Mouse (Mus musculus): ENCODE measurements around the gene Ltb. TPM values are rescaled to one million over a fixed set of nuclear protein-coding genes. Genes with fewer than 3 reads are reported as not detected.

Gene Ltb
- polyA plus RNA-seq, 1 experiment, result 0.05 TPM

DNA sequence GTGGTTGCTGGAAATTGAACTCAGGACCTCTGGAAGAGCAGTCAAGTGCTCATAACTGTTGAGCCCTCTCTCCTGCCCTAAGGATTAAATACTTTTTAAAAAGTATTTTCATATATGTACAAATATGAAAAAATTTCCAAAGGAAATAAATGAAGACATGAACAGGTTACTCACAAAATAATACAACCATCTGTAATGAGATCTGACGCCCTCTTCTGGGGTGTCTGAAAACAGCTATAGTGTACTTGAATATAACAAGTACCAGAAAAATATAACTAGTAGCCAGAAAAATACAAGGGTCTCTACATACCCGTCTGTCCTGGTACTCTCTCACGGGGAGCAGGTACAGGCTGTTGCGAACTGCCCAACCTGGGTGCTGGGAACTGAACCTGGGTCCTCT lies 30.4 kb downstream of the Ltb start:
- no peak overlapping the region for H3ac ChIP-seq (ENCODE audit: control insufficient read depth, insufficient read length)
- H3K36me3 ChIP-seq (ENCODE audit: control insufficient read depth, insufficient read depth), result peaks cover 11% of the 10 kb centered on the region
- no peak overlapping the region for H3K4me3 ChIP-seq
- no peaks in the 10 kb centered on the region for H3K79me2 ChIP-seq (ENCODE audit: control insufficient read depth, insufficient read depth)
- TF ChIP-seq REST (IDR thresholded peaks at IDR 0.05; ENCODE audit: insufficient read depth, insufficient read length) (no peak), MYOD1 (IDR thresholded peaks at IDR 0.05; ENCODE audit: control insufficient read depth in 1 of 3, insufficient read length in 2 of 3, low read depth in 2 of 3) (no peak), TCF3 (IDR thresholded peaks at IDR 0.05; ENCODE audit: insufficient read length, low read depth) (no peak)
- no peaks in the 10 kb centered on the region for H3K27me3 ChIP-seq (ENCODE audit: control insufficient read depth, insufficient read depth, insufficient read length)
- no peak overlapping the region for H3K4me2 ChIP-seq (ENCODE audit: low read depth)

DNA sequence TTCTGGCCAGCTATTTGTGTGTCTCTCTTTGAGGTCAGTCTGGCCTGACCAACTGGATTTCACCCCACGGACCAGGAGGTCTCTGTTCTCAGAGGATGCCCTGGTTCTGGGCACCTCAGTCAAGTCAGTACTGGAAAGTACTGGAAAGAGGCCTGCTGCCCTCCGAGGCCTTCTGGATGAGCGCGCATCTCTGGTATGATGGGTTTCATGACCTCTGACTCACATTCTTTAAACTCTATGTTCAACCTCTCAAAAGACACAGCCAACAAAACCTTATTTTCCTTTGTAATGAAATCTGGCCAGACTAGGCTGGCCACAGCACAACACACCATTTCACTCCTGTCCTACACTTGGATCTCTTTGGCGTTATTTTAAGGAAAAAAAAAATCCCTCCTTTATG lies 31.2 kb downstream of the Ltb start:
- Histone ChIP-seq H3K79me2 (ENCODE audit: control insufficient read depth, insufficient read depth) (no peaks in the 10 kb centered on the region), H3K27me3 (ENCODE audit: control insufficient read depth, insufficient read depth, insufficient read length) (no peaks in the 10 kb centered on the region), H3K36me3 (ENCODE audit: control insufficient read depth, insufficient read depth) (peaks cover 10% of the 10 kb centered on the region), H3K4me3 (no peak overlapping the region), H3K4me2 (ENCODE audit: low read depth) (no peak overlapping the region), H3ac (ENCODE audit: control insufficient read depth, insufficient read length) (no peak overlapping the region)
- TF ChIP-seq TCF3 (IDR thresholded peaks at IDR 0.05; ENCODE audit: insufficient read length, low read depth), result no peak
- TF ChIP-seq USF1 (IDR thresholded peaks at IDR 0.05; ENCODE audit: low read depth), result no peak
- no peak for TF ChIP-seq TCF12 (IDR thresholded peaks at IDR 0.05; ENCODE audit: insufficient read depth, poor library complexity, severe bottlenecking)
- TF ChIP-seq MYOG (IDR thresholded peaks at IDR 0.05; ENCODE audit: control insufficient read depth in 1 of 3, insufficient read depth in 1 of 3, insufficient read length in 2 of 3, low read depth in 2 of 3), result no peak

DNA sequence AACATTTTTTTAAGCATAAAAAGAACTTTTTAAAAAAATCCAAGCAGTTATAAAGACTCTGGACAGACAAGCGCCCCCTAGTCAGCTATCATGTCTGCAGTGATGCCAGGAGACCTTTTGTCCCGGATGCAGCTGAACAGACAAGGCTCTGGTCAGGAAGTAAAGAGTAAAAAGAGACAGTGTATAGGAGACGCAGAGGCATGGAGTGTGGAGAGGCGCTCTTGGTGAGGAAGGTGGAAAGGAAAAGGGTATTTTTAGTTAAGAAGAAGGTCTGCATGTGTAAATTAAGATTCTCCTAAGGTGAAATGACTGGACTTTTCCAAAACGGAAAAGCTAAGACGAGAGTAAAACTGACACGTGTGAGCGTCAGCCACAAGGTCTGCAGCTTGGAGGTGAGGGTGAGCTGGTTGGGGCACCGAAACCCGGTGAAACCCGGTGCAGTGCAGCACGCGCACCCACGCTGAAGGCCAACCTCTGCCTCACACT lies 32.4 kb downstream of the Ltb start:
- Histone ChIP-seq H3K4me2 (ENCODE audit: low read depth) (no peak overlapping the region), H3K27me3 (ENCODE audit: control insufficient read depth, insufficient read depth, insufficient read length) (no peaks in the 10 kb centered on the region), H3K4me3 (no peak overlapping the region), H3ac (ENCODE audit: control insufficient read depth, insufficient read length) (no peak overlapping the region), H3K79me2 (ENCODE audit: control insufficient read depth, insufficient read depth) (peaks cover 5% of the 10 kb centered on the region), H3K36me3 (ENCODE audit: control insufficient read depth, insufficient read depth) (peaks cover 10% of the 10 kb centered on the region)
- TF ChIP-seq MAX (IDR thresholded peaks at IDR 0.05; ENCODE audit: low read depth) (no peak), USF1 (IDR thresholded peaks at IDR 0.05; ENCODE audit: low read depth) (no peak), TCF12 (IDR thresholded peaks at IDR 0.05; ENCODE audit: insufficient read depth, poor library complexity, severe bottlenecking) (no peak), CEBPB (IDR thresholded peaks at IDR 0.05; ENCODE audit: insufficient read depth, poor library complexity, severe bottlenecking) (no peak), SRF (IDR thresholded peaks at IDR 0.05; ENCODE audit: control insufficient read depth, insufficient read length, low read depth) (no peak), MYOD1 (IDR thresholded peaks at IDR 0.05; ENCODE audit: control insufficient read depth in 1 of 3, insufficient read length in 2 of 3, low read depth in 2 of 3) (no peak), POLR2A (IDR thresholded peaks at IDR 0.05; ENCODE audit: insufficient read length, low read depth) (no peak), E2F4 (IDR thresholded peaks at IDR 0.05; ENCODE audit: insufficient read depth) (no peak), POLR2AphosphoS2 (IDR thresholded peaks at IDR 0.05; ENCODE audit: insufficient read length, low read depth) (no peak), MYOG (IDR thresholded peaks at IDR 0.05; ENCODE audit: control insufficient read depth in 1 of 3, insufficient read depth in 1 of 3, insufficient read length in 2 of 3, low read depth in 2 of 3) (no peak), REST (IDR thresholded peaks at IDR 0.05; ENCODE audit: insufficient read depth, insufficient read length) (no peak)

DNA sequence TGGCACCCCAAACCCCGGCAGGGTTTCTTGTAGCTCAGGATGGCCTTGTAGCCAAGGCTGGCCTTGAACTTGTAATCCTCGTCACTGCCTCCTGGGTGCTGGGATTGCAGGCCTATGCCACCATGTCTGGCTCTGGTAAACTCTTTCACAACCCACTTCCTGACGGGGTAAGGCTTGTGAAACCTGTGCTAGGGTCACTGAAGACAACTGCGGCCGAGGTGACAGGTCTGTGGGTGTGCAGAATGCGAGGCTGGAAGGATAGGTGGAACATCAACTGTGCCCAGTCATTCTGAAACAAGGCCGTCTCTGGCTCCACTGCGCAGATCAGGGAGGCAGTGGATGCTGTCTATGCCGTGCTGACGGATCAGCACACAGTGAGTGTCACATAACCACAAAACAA lies 36.8 kb downstream of the Ltb start:
- Histone ChIP-seq H3K27me3 (ENCODE audit: control insufficient read depth, insufficient read depth, insufficient read length) (no peaks in the 10 kb centered on the region), H3K4me3 (no peak overlapping the region), H3ac (ENCODE audit: control insufficient read depth, insufficient read length) (no peak overlapping the region), H3K79me2 (ENCODE audit: control insufficient read depth, insufficient read depth) (peaks cover 21% of the 10 kb centered on the region), H3K36me3 (ENCODE audit: control insufficient read depth, insufficient read depth) (peaks cover 14% of the 10 kb centered on the region), H3K4me2 (ENCODE audit: low read depth) (no peak overlapping the region)
- no peak for TF ChIP-seq POLR2A (IDR thresholded peaks at IDR 0.05; ENCODE audit: insufficient read length, low read depth)
- no peak for TF ChIP-seq POLR2AphosphoS2 (IDR thresholded peaks at IDR 0.05; ENCODE audit: insufficient read length, low read depth)
- no peak for TF ChIP-seq SRF (IDR thresholded peaks at IDR 0.05; ENCODE audit: control insufficient read depth, insufficient read length, low read depth)
- no peak for TF ChIP-seq TCF12 (IDR thresholded peaks at IDR 0.05; ENCODE audit: insufficient read depth, poor library complexity, severe bottlenecking)
- TF ChIP-seq REST (IDR thresholded peaks at IDR 0.05; ENCODE audit: insufficient read depth, insufficient read length), result no peak
- TF ChIP-seq E2F4 (IDR thresholded peaks at IDR 0.05; ENCODE audit: insufficient read depth), result no peak
- TF ChIP-seq USF1 (IDR thresholded peaks at IDR 0.05; ENCODE audit: low read depth), result no peak
- no peak for TF ChIP-seq MAX (IDR thresholded peaks at IDR 0.05; ENCODE audit: low read depth)
- TF ChIP-seq CEBPB (IDR thresholded peaks at IDR 0.05; ENCODE audit: insufficient read depth, poor library complexity, severe bottlenecking), result no peak
- no peak for TF ChIP-seq MYOG (IDR thresholded peaks at IDR 0.05; ENCODE audit: control insufficient read depth in 1 of 3, insufficient read depth in 1 of 3, insufficient read length in 2 of 3, low read depth in 2 of 3)
- no peak for TF ChIP-seq MYOD1 (IDR thresholded peaks at IDR 0.05; ENCODE audit: control insufficient read depth in 1 of 3, insufficient read length in 2 of 3, low read depth in 2 of 3)
- no peak for TF ChIP-seq TCF3 (IDR thresholded peaks at IDR 0.05; ENCODE audit: insufficient read length, low read depth)

DNA sequence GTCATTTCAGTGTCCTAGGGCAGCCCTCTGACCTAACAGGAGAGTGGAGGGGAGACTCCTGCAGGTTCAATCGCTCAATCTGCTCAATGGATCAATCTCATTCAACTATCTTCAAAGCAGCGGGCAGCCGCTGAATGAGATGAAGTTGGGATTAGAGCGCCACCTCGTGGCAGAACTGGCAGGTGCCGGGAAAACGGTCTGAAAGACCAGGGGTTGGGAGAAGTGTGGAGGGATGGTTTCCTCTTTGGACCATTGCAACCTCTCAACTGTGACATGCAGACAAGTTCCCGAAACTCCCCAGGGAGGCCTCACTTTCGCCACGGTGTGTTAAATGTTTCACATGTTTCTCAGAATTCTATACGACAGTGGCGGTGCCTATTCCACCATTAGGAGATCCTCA lies 37.8 kb downstream of the Ltb start:
- Histone ChIP-seq H3K36me3 (ENCODE audit: control insufficient read depth, insufficient read depth) (peaks cover 14% of the 10 kb centered on the region), H3K4me3 (no peak overlapping the region), H3K79me2 (ENCODE audit: control insufficient read depth, insufficient read depth) (peaks cover 21% of the 10 kb centered on the region), H3ac (ENCODE audit: control insufficient read depth, insufficient read length) (no peak overlapping the region), H3K27me3 (ENCODE audit: control insufficient read depth, insufficient read depth, insufficient read length) (no peaks in the 10 kb centered on the region), H3K4me2 (ENCODE audit: low read depth) (no peak overlapping the region)
- TF ChIP-seq POLR2AphosphoS2 (IDR thresholded peaks at IDR 0.05; ENCODE audit: insufficient read length, low read depth), result no peak
- no peak for TF ChIP-seq SRF (IDR thresholded peaks at IDR 0.05; ENCODE audit: control insufficient read depth, insufficient read length, low read depth)
- no peak for TF ChIP-seq REST (IDR thresholded peaks at IDR 0.05; ENCODE audit: insufficient read depth, insufficient read length)
- no peak for TF ChIP-seq MAX (IDR thresholded peaks at IDR 0.05; ENCODE audit: low read depth)
- no peak for TF ChIP-seq TCF3 (IDR thresholded peaks at IDR 0.05; ENCODE audit: insufficient read length, low read depth)
- TF ChIP-seq TCF12 (IDR thresholded peaks at IDR 0.05; ENCODE audit: insufficient read depth, poor library complexity, severe bottlenecking), result no peak
- no peak for TF ChIP-seq POLR2A (IDR thresholded peaks at IDR 0.05; ENCODE audit: insufficient read length, low read depth)
- no peak for TF ChIP-seq MYOG (IDR thresholded peaks at IDR 0.05; ENCODE audit: control insufficient read depth in 1 of 3, insufficient read depth in 1 of 3, insufficient read length in 2 of 3, low read depth in 2 of 3)
- no peak for TF ChIP-seq E2F4 (IDR thresholded peaks at IDR 0.05; ENCODE audit: insufficient read depth)
- TF ChIP-seq USF1 (IDR thresholded peaks at IDR 0.05; ENCODE audit: low read depth), result no peak
- TF ChIP-seq MYOD1 (IDR thresholded peaks at IDR 0.05; ENCODE audit: control insufficient read depth in 1 of 3, insufficient read length in 2 of 3, low read depth in 2 of 3), result no peak
- TF ChIP-seq CEBPB (IDR thresholded peaks at IDR 0.05; ENCODE audit: insufficient read depth, poor library complexity, severe bottlenecking), result no peak
